Mouse (Mus musculus) forebrain, embryonic 14.5 days (tissue): ENCODE data around the gene Hnrnpab. TPM values are rescaled to one million over a fixed set of nuclear protein-coding genes. Genes with fewer than 3 reads are reported as not detected.

Source experiments
- ATAC-seq: fragments of 200-750 bp; cut with Nextera tagmentation; 2 replicates; pipeline ENCODE4 v1.8.0; 2017; ENCODE audit warnings: mild to moderate bottlenecking, moderate library complexity
- DNase-seq: peaks from one replicate; pipeline ENCODE4 v3.0.0-alpha.2; 2015; ENCODE audit warnings: low spot score
- H3K27ac ChIP-seq: fragments of 300-500 bp; sonication (generic); 2 replicates; pipeline ENCODE4 v1.5.1; 2014; ENCODE audit warnings: low read depth, mild to moderate bottlenecking, control low read depth, low read length, moderate library complexity
- H3K27me3 ChIP-seq: fragments of 300-500 bp; sonication (generic); replicated peaks from 2 replicates; pipeline ENCODE4 v1.6.1; 2014; ENCODE audit warnings: low read length, control low read depth, mixed read lengths; ENCODE audit not compliant: control insufficient read depth, insufficient read depth
- H3K36me3 ChIP-seq: fragments of 300-500 bp; sonication (generic); 2 replicates; pipeline ENCODE4 v1.6.1; 2014; ENCODE audit warnings: low read length, control low read depth; ENCODE audit not compliant: control insufficient read depth, insufficient read depth
- H3K4me1 ChIP-seq: fragments of 300-500 bp; sonication (generic); 2 replicates; pipeline ENCODE4 v1.6.1; 2014; ENCODE audit warnings: antibody characterized with exemption, low read length, control low read depth; ENCODE audit not compliant: control insufficient read depth, insufficient read depth
- H3K4me2 ChIP-seq: fragments of 300-500 bp; sonication (generic); 2 replicates; pipeline ENCODE4 v1.6.1; 2014; ENCODE audit warnings: mild to moderate bottlenecking, control low read depth, low read length
- H3K4me3 ChIP-seq: fragments of 300-500 bp; sonication (generic); 2 replicates; pipeline ENCODE4 v1.5.1; 2014; ENCODE audit warnings: low read depth, low read length, control low read depth
- H3K9ac ChIP-seq: fragments of 300-500 bp; sonication (generic); 2 replicates; pipeline ENCODE4 v1.6.1; 2014; ENCODE audit warnings: mild to moderate bottlenecking, low read length, control low read depth, moderate library complexity
- H3K9me3 ChIP-seq: fragments of 300-500 bp; sonication (generic); replicated peaks from 2 replicates; pipeline ENCODE4 v1.6.1; 2016; ENCODE audit warnings: low read length, control low read depth, mixed read lengths; ENCODE audit not compliant: control insufficient read depth
- WGBS: fragments of 180-500 bp; shearing (Covaris S2); extraction: QIAGEN DNeasy Blood & Tissue Kit; methylation state at CpG from one replicate; pipeline ENCODE4 v1.1.7; 2014; 5-methylcytosine and 5-hydroxymethylcytosine counted together
- polyA plus RNA-seq: library from polyadenylated mRNA; unstranded; fragments of >200 nt; fragmentation: Nextera tagmentation; extraction: Ambion mirVana; gene quantifications from 2 replicates; pipeline ENCODE4 v1.2.1, GENCODE M21; 2014

Gene Hnrnpab
- polyA plus RNA-seq, 1 experiment from 2014 or later = 644 TPM

GRCm38 (mm10) chr11:51588833-51589232, 17.8 kb downstream of the Hnrnpab start:
- no peak overlapping the region for H3K27ac ChIP-seq
- H3K9ac ChIP-seq = no peak overlapping the region
- 96% methylated on average over 3 of the region's 3 CpGs for WGBS
- H3K9me3 ChIP-seq = no peaks in the 10 kb centered on the region
- peaks cover 78% of the 10 kb centered on the region for H3K36me3 ChIP-seq
- H3K4me2 ChIP-seq = no peak overlapping the region
- no peak for DNase-seq
- H3K4me3 ChIP-seq = no peak overlapping the region
- no peak for ATAC-seq
- peaks cover 6% of the 10 kb centered on the region for H3K4me1 ChIP-seq
- no peaks in the 10 kb centered on the region for H3K27me3 ChIP-seq

GRCm38 (mm10) chr11:51587059-51587458, 19.6 kb downstream of the Hnrnpab start:
- peak overlapping the region; percentile 14; the same call in 1 of the 2 replicates for H3K27ac ChIP-seq
- ATAC-seq (no peak), DNase-seq (no peak)
- no peak overlapping the region for H3K9ac ChIP-seq
- 90% methylated on average over 1 of the region's 1 CpGs for WGBS
- H3K9me3 ChIP-seq = no peaks in the 10 kb centered on the region
- peaks cover 10% of the 10 kb centered on the region for H3K4me1 ChIP-seq
- H3K4me2 ChIP-seq = no peak overlapping the region
- H3K4me3 ChIP-seq = no peak overlapping the region
- H3K27me3 ChIP-seq = no peaks in the 10 kb centered on the region
- peaks cover 60% of the 10 kb centered on the region for H3K36me3 ChIP-seq

GRCm38 (mm10) chr11:51586411-51586810, 20.2 kb downstream of the Hnrnpab start:
- H3K4me1 ChIP-seq = peaks cover 10% of the 10 kb centered on the region
- 84% methylated on average over 13 of the region's 13 CpGs for WGBS
- peaks cover 54% of the 10 kb centered on the region for H3K36me3 ChIP-seq

DNA sequence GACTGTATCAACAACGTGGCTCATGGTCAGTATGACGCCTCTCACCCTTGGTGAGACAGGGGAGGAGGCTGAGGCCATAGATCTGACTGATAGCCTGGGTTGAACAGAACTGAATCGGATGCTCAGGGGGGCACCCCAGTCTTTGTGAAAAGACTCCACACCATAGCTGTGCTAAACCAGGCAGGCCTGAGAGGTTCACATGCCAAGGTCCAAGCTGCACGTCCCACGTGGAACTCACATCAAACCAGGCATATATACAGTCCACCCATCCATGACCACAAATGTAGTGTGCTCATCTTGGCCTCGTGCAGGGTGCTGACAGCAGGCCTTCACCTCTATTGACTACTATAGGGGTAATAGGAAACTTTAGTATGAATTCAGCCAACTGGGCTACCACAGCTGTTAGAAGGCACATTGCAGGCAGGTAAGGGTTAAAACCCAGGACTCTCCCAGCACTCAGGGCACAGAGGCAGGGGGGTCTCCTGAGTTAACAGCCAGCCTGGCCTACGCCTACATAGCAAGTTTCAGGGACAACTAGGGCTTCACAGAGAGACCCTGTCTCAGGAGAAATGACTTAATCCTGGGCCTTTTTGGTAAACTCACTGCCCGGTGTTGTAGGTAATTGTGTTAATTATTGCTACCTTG, 20.9 kb downstream of the Hnrnpab start:
- peaks cover 10% of the 10 kb centered on the region for H3K4me1 ChIP-seq
- 0 out of 2 replicates have a peak overlapping the region, but pooled peaks have one; percentile 60 for H3K4me3 ChIP-seq
- DNase-seq (no peak), ATAC-seq (no peak)
- no peaks in the 10 kb centered on the region for H3K9me3 ChIP-seq
- 70% methylated on average over 8 of the region's 8 CpGs for WGBS
- peak overlapping the region; percentile 90 for H3K9ac ChIP-seq
- peak overlapping the region; percentile 91 for H3K4me2 ChIP-seq
- peak overlapping the region; percentile 30; the same call in 1 of the 2 replicates for H3K27ac ChIP-seq
- H3K36me3 ChIP-seq = peaks cover 47% of the 10 kb centered on the region
- no peaks in the 10 kb centered on the region for H3K27me3 ChIP-seq

More at GRCm38 (mm10) chr11:51586411-51586810, 20.2 kb downstream of the Hnrnpab start:
- H3K4me3 ChIP-seq = no peak overlapping the region
- no peaks in the 10 kb centered on the region for H3K27me3 ChIP-seq
- no peak for DNase-seq
- H3K27ac ChIP-seq = peak overlapping the region; percentile 30; the same call in 1 of the 2 replicates
- no peak for ATAC-seq
- H3K9me3 ChIP-seq = no peaks in the 10 kb centered on the region
- H3K9ac ChIP-seq = no peak overlapping the region
- H3K4me2 ChIP-seq = no peak overlapping the region

DNA sequence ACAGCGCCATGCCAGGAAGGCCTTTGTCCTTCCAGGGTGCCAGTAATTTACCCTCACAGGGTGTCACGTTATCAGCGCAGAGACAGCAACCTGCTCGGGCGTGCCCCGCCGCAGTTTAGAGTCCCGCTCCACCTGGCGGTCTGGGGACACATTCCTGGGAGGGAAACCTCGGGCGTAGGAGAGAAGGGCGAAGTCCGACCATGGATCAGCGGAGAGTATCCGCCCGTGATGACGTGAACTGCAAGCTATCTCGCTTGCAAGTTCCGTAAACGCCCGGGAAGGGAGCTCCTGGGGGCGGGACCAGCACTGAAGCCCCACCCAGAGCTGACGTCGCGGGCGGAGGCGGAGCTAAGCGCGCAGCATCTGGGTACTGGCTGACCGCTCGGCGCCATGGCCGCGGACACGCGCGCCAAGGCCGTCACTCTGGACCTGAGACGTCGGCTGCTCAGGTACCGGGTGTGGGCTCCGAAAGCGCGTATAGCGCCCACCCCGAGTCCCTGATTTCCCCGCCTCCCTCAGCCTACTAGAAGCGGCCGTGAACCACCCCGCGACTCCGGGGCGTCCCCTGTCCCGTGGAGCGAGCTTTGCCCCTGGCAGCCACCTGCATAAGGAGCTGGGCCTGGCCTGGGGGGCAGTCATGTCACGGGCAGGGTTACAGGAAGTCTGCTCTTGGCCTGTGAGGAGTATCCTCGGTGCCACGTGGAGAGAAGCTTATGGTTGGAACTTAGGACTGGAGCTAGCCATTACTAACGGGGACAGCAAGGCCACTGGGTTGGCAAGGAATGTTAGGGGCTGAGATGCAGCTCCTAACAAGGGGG, 22.0 kb downstream of the Hnrnpab start, which contains the start of gene Phykpl:
Gene Phykpl, plus strand, starts transcription at position 327 of the 818 bp plus-strand sequence.
- ATAC-seq (peak; percentile 95), DNase-seq (peak; percentile 97)
- H3K9ac ChIP-seq = peak within 1 kb of the TSS; percentile 90
- H3K9me3 ChIP-seq = no peaks in the 10 kb centered on the region
- under 1% methylated on average over 58 of the region's 59 CpGs for WGBS
- H3K4me2 ChIP-seq = peak within 1 kb of the TSS; percentile 91
- peaks cover 10% of the 10 kb centered on the region for H3K4me1 ChIP-seq
- peak within 1 kb of the TSS; percentile 60 for H3K4me3 ChIP-seq
- peak within 1 kb of the TSS; percentile 96 for H3K27ac ChIP-seq
- peaks cover 37% of the 10 kb centered on the region for H3K36me3 ChIP-seq
- H3K27me3 ChIP-seq = no peaks in the 10 kb centered on the region

- WGBS = 7% methylated on average over 9 of the region's 9 CpGs
- H3K4me3 ChIP-seq = peak overlapping the region; percentile 60
- H3K9ac ChIP-seq = peak overlapping the region; percentile 90
- H3K4me2 ChIP-seq = peak overlapping the region; percentile 91
- H3K4me1 ChIP-seq = peaks cover 10% of the 10 kb centered on the region
- H3K36me3 ChIP-seq = peaks cover 31% of the 10 kb centered on the region
- H3K27ac ChIP-seq = peak overlapping the region; percentile 96
- no peaks in the 10 kb centered on the region for H3K9me3 ChIP-seq
- peak; percentile 33 for ATAC-seq
- H3K27me3 ChIP-seq = no peaks in the 10 kb centered on the region
- peak; percentile 32 for DNase-seq
Measured at GRCm38 (mm10) chr11:51584057-51584430, 22.6 kb downstream of the Hnrnpab start.

GRCm38 (mm10) chr11:51582713-51583112, 23.9 kb downstream of the Hnrnpab start:
- Histone ChIP-seq H3K27me3 (no peaks in the 10 kb centered on the region), H3K36me3 (peaks cover 18% of the 10 kb centered on the region), H3K4me3 (no peak overlapping the region), H3K4me2 (no peak overlapping the region), H3K4me1 (peaks cover 10% of the 10 kb centered on the region), H3K9ac (no peak overlapping the region), H3K9me3 (no peaks in the 10 kb centered on the region), H3K27ac (no peak overlapping the region)
- 25% methylated on average over 8 of the region's 8 CpGs for WGBS
- DNase-seq (peak; percentile 63), ATAC-seq (no peak)

DNA sequence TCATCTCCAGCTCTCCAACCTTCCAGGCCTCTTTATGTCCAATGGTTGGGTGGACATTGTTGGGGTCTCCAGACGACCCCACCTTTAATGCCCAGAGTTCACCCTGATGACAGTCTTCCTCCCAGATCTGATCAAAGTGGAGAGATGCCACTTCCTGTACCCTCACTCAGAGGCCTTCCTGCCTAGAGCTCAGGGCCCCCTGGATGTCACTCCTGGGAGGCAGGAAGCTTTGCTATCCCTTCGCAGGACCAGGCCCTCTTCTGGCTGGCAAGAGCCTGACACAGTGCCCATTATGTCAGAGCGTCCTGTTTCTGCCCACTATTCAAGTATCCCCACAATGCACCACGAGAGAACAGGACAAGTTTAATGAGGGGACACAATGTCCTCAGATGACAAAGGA, 27.6 kb downstream of the Hnrnpab start:
- no peaks in the 10 kb centered on the region for H3K27me3 ChIP-seq
- no peak overlapping the region for H3K4me3 ChIP-seq
- H3K9ac ChIP-seq = no peak overlapping the region
- H3K4me2 ChIP-seq = no peak overlapping the region
- H3K9me3 ChIP-seq = no peaks in the 10 kb centered on the region
- no peaks in the 10 kb centered on the region for H3K36me3 ChIP-seq
- 63% methylated on average over 4 of the region's 4 CpGs for WGBS
- peaks cover 6% of the 10 kb centered on the region for H3K4me1 ChIP-seq
- DNase-seq = no peak
- H3K27ac ChIP-seq = no peak overlapping the region
- ATAC-seq = no peak

GRCm38 (mm10) chr11:51577587-51577986, 29.1 kb downstream of the Hnrnpab start:
- ATAC-seq (no peak), DNase-seq (no peak)
- H3K9ac ChIP-seq = no peak overlapping the region
- no peak overlapping the region for H3K27ac ChIP-seq
- no peak overlapping the region for H3K4me2 ChIP-seq
- no peaks in the 10 kb centered on the region for H3K9me3 ChIP-seq
- H3K4me1 ChIP-seq = no peaks in the 10 kb centered on the region
- no peaks in the 10 kb centered on the region for H3K27me3 ChIP-seq
- no peak overlapping the region for H3K4me3 ChIP-seq
- 92% methylated on average over 7 of the region's 7 CpGs for WGBS
- H3K36me3 ChIP-seq = no peaks in the 10 kb centered on the region
